Mouse (Mus musculus): ENCODE measurements around the gene Tmsb10. TPM values are rescaled to one million over a fixed set of nuclear protein-coding genes. Genes with fewer than 3 reads are reported as not detected.

The Tmsb10 gene
- total RNA-seq, 2 experiments from 2014 or later: 30.1 to 67.9 TPM

DNA sequence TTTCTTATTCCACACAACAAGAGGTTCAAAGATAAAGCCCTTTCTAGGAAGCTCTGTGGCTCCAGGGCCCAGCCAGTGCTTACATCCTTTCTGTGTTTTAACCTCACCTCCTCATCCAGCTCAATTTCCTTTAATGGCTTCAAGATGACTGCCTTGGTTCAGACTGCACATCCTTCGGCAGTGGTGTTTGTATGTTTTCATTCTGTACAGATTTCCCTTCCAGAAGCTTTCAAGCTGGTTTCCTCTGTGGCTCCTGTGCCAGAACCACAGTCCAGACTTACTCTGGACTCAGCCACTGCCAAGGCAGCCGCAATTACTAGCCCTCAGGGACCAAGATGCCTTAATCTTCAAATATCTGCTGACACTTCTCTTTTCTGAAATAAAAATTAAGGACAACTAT lies 6.3 kb downstream of the Tmsb10 start:
- TF ChIP-seq CTCF (IDR thresholded peaks at IDR 0.05): no peak
- Histone ChIP-seq H3K4me3 (no peak overlapping the region), H3K27ac (no peak overlapping the region)
- intact Hi-C loops (cut with DNase I): no loop called here
- peak; percentile 61 for DNase-seq

DNA sequence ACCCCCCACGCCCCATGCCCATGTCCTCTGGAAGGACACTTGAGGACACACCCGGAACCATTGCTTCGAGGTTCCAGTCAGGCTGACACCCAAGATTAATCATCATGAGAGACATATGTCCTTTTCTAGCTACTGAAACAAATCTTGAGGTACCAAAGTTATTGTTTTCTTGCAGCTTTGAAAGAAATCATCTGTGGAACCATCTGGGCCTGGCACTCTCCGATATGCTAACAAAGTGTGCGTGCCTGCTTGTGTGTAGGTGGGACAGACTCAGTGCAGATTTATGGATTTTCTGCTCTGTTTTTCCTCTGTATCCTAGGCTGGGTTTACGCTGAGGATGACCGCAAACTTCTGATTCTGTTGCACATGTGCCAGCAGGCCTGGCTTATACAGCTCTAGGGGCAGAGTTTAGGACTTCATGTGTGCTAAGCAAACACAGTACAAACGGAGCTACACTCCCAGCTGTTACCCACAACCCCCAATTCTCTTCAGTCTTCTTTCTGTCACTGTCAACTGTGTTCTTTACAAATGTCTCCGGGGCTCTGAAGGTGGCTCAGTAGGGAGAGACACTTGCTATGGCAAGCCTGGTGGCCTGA lies 9.3 kb downstream of the Tmsb10 start:
- H3K27ac ChIP-seq: no peak overlapping the region
- intact Hi-C loops (cut with DNase I): no loop called here
- no peak for DNase-seq
- TF ChIP-seq CTCF (IDR thresholded peaks at IDR 0.05): no peak
- H3K4me3 ChIP-seq: no peak overlapping the region

DNA sequence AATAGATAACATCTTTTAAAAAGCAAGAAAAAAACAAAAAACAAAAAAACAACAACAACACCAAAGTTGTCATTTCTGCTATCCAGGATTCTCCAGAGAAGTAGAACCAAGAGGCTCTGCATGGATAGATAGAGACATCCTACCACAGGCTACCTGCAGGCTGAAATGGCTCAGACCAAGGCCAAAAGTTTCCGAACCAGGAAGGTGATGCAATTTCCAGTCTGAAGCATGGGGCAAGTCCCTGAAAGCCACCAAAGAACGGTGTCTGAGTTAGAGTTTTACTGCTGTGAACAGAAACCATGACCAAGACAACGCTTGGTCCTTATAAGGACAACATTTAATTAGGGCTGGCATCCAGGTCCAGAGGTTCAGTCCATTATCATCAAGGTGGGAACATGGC lies 10.2 kb downstream of the Tmsb10 start:
- intact Hi-C loops (cut with DNase I): no loop called here
- Histone ChIP-seq H3K4me3 (no peak overlapping the region), H3K27ac (no peak overlapping the region)
- DNase-seq: no peak
- TF ChIP-seq CTCF (IDR thresholded peaks at IDR 0.05): no peak

DNA sequence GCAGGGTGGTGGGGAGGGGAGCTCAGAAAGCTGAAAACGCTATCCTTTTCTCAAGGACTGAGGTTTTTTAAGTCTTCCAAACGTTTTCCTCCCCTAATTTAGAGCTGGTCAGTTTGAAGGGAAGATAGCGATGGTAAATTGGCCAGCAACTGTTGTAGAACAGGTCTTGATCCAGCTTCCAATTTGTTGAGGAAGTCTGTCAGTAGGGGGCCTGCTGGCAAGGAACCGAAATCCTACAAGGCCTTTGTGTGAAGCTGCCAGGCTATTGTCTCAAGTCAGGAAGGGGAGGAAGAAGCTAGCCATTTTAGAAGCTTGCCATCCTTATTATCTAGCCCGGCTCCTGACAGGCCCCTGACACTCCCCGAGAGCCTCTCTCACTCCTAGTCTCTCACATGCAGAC lies 10.6 kb downstream of the Tmsb10 start:
- no peak overlapping the region for H3K27ac ChIP-seq
- no peak for TF ChIP-seq CTCF (IDR thresholded peaks at IDR 0.05)
- intact Hi-C loops (cut with DNase I): no loop called here
- no peak for DNase-seq
- H3K4me3 ChIP-seq: no peak overlapping the region

DNA sequence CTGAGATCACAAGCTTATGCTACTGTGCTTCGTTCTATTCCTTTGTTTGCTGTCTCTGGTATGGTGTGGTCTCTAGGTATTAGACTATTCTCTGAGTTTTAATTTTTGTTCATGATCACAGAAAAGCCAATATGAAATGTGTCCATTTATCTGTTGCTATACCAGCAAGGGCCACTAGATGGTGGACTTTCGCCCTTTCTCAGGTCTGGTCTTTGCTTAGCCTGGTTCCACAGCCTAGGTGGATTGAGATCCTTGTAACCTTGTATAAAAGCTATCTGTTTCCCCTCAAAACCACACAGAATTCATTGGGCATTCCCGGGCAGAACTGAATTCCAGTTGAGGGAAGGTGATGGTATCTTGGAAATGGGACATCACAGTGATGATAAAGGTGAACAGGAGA lies 18.1 kb downstream of the Tmsb10 start:
- DNase-seq: peak; percentile 52
- TF ChIP-seq CTCF (IDR thresholded peaks at IDR 0.05): peak; percentile 90
- Histone ChIP-seq H3K4me3 (no peak overlapping the region), H3K27ac (no peak overlapping the region)
- intact Hi-C loops (cut with DNase I): loop anchor here (1.0 to 2.0 kb wide), 4 partner anchors 70 to 288 kb away; no protein-coding TSS in a partner anchor

DNA sequence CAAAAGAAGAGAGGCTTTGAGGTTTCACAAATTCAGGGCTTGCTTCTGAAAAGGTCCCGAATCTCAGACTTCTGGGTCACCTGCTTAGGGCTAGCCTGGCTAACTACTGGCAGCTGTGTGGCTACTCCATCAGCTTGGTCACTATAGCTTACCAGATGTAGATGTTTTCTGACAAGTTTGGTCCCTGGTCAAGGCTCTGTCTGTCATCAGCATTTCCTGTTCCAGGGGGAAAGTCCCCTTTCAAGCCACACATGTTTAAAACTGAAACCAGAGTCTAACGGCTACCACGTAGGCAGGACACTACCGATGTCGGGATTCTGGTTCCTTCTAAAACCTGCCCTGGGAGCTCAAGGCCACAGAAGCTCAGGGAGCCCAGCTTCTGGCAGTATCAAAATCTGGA lies 20.7 kb downstream of the Tmsb10 start:
- DNase-seq: no peak
- intact Hi-C loops (cut with DNase I): no loop called here
- H3K4me3 ChIP-seq: no peak overlapping the region
- H3K27ac ChIP-seq: no peak overlapping the region
- no peak for TF ChIP-seq CTCF (IDR thresholded peaks at IDR 0.05)

DNA sequence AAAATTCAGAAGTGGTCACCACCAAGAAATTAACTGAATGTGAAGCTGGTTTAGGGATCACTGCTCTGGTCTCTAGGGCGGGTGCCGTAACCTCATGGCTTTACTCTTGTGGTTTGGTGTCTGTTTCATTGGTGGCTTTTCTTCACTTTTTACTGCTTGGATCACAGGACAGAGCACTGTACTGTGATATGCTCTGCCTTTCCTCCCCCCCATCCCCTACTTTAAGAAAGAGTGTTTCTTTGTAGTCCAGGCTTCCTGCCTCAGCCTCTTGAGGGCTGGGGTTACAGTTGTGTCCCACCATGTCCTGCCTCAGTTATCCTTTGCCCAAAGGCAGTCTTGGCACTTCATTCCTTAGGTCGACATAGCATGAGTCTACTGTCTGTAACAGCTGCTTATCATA lies 21.1 kb downstream of the Tmsb10 start:
- DNase-seq: no peak
- no peak overlapping the region for H3K4me3 ChIP-seq
- no peak for TF ChIP-seq CTCF (IDR thresholded peaks at IDR 0.05)
- intact Hi-C loops (cut with DNase I): no loop called here
- no peak overlapping the region for H3K27ac ChIP-seq

DNA sequence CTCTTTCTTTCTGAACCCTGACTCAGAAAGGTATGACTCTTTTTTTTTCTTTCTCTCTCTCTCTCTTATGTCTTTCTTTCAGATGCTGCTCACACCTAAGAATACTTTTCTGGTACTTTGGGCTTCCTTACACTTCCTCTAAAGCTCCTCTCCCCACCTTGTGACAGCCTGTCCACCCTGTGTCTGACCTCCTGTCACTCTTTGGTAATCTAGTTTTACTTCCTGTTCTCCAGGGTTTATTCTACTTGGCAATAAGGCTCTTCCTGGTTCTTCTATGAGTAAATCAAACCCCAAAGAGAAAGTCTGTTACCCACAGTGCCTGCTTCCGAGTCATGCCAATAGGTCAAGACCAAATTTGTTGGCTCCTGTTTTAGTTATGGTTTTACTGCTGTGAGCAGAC lies 25.6 kb downstream of the Tmsb10 start:
- intact Hi-C loops (cut with DNase I): no loop called here
- no peak overlapping the region for H3K27ac ChIP-seq
- TF ChIP-seq CTCF (IDR thresholded peaks at IDR 0.05): no peak

DNA sequence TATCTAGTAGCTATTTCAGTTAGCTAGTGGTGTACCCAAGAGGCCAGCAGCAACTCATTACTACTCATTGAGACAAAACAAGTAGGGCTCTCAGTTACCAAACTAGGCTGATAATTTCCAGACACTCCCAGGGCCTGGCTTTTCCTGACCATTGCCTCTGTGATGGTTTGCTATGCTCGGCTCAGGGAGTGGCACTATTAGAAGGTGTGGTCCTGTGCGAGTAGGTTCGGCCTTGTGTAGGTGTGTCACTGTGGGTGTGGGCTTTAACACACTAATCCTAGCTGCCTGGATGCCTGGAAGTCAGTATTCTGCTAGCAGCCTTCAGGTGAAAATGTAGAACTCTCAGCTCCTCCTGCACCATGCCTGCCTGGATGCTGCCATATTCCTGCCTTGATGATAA lies 27.0 kb downstream of the Tmsb10 start:
- Histone ChIP-seq H3K4me3 (no peak overlapping the region), H3K27ac (no peak overlapping the region)
- no peak for DNase-seq
- TF ChIP-seq CTCF (IDR thresholded peaks at IDR 0.05): no peak
- intact Hi-C loops (cut with DNase I): no loop called here

More for the DNA sequence above, 25.6 kb downstream of the Tmsb10 start:
- DNase-seq: no peak
- H3K4me3 ChIP-seq: no peak overlapping the region

DNA sequence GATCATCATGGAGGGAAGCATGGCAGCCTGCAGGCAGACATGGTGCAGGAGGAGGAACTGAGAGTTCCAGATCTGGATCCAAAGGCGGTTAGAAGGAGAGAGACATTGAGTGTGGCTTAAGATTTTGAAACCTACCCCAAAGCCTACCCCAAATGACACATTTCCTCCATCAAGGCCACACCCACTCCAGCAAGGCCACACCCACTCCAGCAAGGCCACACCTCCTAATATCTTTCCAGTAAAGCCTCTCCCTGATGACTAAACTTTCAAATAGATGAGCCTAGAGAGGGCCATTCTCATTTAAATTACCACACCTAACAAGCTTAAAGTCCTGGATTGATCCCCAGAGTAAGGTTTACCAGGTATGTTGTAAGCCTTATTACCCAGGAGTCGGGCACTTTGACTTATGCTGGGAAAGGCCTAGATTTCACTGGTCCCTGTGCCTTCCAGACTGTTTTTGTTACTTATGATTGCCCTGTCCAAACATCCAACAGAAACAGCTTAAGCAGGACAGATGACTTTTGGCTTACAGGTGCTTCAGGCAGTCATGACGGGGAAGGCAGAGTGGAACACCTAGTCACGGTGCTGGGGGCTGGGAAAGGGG lies 28.7 kb downstream of the Tmsb10 start:
- no peak overlapping the region for H3K4me3 ChIP-seq
- no peak for DNase-seq
- intact Hi-C loops (cut with DNase I): no loop called here
- H3K27ac ChIP-seq: no peak overlapping the region
- no peak for TF ChIP-seq CTCF (IDR thresholded peaks at IDR 0.05)

DNA sequence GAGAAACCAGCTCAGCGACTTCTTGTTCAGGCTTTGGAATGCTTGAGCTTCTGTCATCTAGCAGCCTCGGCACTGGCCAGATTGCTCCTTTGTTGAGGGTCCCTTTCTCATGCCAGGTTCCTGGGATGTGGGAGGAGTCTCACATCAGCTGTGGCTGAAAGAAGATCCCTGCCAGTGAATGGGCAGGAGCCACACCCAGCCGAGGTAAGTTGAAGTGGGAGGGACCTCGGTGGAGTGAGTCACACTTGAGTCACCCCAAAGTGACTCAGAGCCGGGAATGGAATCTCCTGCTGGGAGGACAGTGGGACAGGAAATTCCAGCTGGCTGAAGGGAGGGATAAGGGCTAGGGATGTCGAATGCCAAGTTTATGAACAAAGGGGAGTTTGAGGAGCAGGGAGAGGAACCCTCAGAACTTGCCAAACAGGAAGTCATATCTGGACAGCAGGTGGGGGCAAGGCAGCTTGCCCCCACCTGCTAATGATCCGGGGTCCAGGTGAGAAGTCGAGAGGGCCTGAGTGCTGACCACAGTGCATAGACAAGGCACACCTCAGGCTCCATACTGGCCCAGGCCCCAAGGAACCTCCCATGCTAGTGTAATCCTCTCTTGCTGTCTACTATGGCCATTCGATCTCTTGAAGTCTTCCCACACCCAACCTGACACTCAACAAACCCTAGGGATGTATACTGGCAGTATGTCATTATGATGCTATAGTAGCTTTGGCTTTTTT lies 31.6 kb downstream of the Tmsb10 start:
- H3K27ac ChIP-seq: peak overlapping the region; percentile 39
- H3K4me3 ChIP-seq: no peak overlapping the region
- TF ChIP-seq CTCF (IDR thresholded peaks at IDR 0.05): no peak
- DNase-seq: peak; percentile 62
- intact Hi-C loops (cut with DNase I): no loop called here

DNA sequence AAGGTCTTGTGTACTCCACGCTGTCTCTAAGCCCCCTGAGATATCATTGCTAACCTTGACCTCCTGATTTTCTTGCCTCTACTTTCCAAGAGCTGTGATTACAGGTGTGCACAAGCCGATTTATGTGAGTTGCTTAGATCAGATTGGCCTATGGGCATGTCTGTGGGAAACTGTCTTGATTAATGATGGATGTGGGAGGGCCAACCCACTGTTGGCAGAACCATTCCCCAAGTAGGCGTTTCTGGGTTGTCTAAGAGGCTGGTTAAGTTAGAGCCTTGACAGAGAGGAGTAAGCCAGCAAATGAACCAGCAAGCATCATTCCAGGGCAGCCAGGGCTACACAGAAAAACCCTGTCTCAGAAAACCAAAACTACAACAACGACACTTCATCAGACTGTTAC lies 32.5 kb downstream of the Tmsb10 start:
- no peak for TF ChIP-seq CTCF (IDR thresholded peaks at IDR 0.05)
- no peak overlapping the region for H3K4me3 ChIP-seq
- peak overlapping the region; percentile 39; the same call in 1 of the 2 replicates for H3K27ac ChIP-seq
- intact Hi-C loops (cut with DNase I): no loop called here
- no peak for DNase-seq

DNA sequence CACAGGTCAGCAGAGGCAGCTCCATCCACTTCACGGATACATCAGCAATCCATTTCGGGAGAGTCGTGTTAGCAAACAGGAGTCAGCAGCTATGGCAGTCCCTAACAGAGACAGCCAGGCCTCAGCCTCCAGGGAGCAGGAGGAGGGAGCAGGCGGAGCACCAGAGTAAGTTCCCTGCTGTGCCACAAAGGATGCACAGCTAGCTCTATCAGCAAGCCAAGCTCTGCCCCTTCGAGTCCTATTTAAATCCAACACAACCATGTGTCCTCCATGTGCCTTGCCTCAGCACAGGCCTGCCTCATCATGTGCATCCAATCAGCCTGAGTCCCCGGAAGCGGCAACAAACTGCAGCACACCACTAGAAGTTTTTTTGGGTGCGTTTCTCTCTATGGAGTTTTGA lies 35.2 kb downstream of the Tmsb10 start:
- no peak overlapping the region for H3K4me3 ChIP-seq
- TF ChIP-seq CTCF (IDR thresholded peaks at IDR 0.05): no peak
- intact Hi-C loops (cut with DNase I): no loop called here
- H3K27ac ChIP-seq: no peak overlapping the region
- no peak for DNase-seq
